In the genomic region with DNA sequence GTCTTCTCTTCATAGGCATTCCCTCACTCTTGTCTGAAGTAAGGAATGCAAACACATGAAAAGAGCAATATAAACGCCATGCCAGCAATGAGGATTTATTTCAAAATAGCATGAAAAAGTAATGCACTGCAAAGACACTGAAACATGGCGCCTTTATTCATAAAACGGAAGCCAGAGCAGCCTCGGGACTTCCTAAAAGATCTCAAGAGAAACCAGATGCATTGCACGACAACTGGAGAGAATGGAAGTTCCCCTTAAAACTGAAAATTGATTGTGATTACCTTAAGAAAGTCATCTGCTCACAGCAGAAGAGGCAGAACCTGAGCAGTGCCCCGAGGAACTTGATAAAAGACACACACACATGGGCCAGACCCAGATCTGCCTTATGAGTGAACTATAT, we compare ENCODE assay signal across 17 mouse cellular contexts.
"Had no signal": no experiment of that assay in that cellular context is flagged by ENCODE, and none has a peak within 500 bp of the region (broad histone marks: within the 10 kb centered on the region; RNA-seq: fewer than 3 reads in every experiment).

No protein-coding gene starts in this region.

- H3K9me3 ChIP-seq: kidney, embryonic 15.5 days; liver, embryonic 13.5 days; midbrain, embryonic 12.5 days; neural tube, embryonic 13.5 days had no signal

- H3K4me1 ChIP-seq: kidney, embryonic 15.5 days; midbrain, embryonic 12.5 days; neural tube, embryonic 13.5 days had no signal

- ATAC-seq: lung, postnatal 0 days had no signal

- H3K4me3 ChIP-seq: kidney, embryonic 15.5 days; left cerebral cortex, adult 2 months; liver, embryonic 13.5 days; midbrain, embryonic 12.5 days; neural tube, embryonic 13.5 days had no signal

- DNase-seq: kidney, adult 11 months; kidney, adult 8-10 months; kidney, postnatal 10 days; kidney, postnatal 36 days; layer of hippocampus, postnatal 36 days; liver, embryonic 13.5 days; liver, postnatal 0 days; lung, embryonic 14.5 days; retina, postnatal 1 day; right cerebral cortex, postnatal 25 days; thymus, adult 18-20 months; thymus, postnatal 36 days had no signal

- H3K4me2 ChIP-seq: kidney, embryonic 15.5 days; liver, embryonic 13.5 days; lung, embryonic 14.5 days; midbrain, embryonic 12.5 days; neural tube, embryonic 13.5 days had no signal

- H3K9ac ChIP-seq: kidney, embryonic 15.5 days; liver, embryonic 13.5 days; liver, postnatal 0 days; lung, embryonic 14.5 days; midbrain, embryonic 12.5 days; neural tube, embryonic 13.5 days had no signal

- H3K27me3 ChIP-seq: kidney, embryonic 15.5 days; liver, embryonic 13.5 days; midbrain, embryonic 12.5 days; neural tube, embryonic 13.5 days had no signal

- H3K27ac ChIP-seq: kidney, embryonic 15.5 days; left cerebral cortex, adult 2 months; midbrain, embryonic 12.5 days; neural tube, embryonic 13.5 days had no signal
